Mouse (Mus musculus): ENCODE data around the gene Klhl42. TPM values are rescaled to one million over a fixed set of nuclear protein-coding genes. Genes with fewer than 3 reads are reported as not detected.

Klhl42 gene
- polyA plus RNA-seq (2012; rRNA removed), result 2.6 and 3.5 TPM in 2 replicates

GRCm38 (mm10) chr6:147091136-147092120, at the start of gene Klhl42:
Gene Klhl42 (plus strand): TSS chr6:147091379.

DNA sequence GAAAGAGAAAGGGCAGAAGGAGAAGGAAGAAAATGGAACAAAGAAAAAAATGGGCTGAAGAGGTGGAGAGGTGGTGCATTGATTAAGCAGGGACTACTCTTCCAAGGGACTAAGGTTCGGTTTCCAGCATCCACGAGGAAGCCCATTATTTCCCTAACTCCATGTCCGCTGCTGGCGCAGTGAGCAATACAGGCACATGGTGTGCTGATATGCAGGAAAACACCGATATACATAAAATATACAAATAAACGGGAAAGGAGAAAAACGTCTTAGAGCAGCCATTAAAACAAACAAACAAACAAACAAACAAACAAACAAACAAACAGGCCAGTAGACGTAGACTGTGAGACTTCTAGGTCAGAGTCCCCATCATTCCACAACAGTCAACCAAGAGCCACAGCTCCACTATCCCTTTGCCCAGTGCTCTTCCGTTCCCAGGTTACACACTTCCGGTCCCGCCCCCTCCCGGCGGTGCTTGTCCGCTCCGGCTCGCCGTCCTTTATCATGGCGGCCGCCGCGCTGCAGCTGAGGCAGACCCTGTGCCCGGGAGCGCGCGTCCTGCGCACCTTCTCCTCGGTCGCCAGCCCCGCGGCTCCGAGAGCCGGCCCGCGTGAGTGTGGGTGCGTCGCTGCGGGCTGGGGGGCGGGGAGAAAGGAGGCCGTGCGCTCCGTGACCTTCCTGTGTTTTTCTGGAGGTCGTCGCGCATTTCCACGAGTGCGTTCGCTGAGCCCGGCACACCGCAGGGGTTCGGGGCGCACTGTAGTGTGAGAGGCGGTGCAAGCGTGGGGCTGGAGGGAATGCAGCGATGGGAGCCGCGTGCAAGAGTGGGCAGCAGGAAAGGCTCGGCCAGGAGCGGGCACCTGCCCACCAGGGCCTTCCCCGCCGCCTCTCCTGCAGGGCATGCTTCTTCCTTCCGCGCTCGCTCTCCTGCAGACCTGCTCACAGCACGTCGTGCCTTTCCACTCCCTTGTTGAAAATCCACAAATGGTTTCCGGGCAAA, 48.6 kb upstream of the Klhl42 start, which contains the start of gene Mrps35:
Gene Mrps35, plus strand, starts transcription at position 474 of the 1,000 bp plus-strand sequence.

GRCm38 (mm10) chr6:147086594-147087225, 4.5 kb upstream of the Klhl42 start, which contains the start of gene Mansc4:
Gene Mansc4 (minus strand): TSS chr6:147087032.

Other genes with a start within 250 kb of the Klhl42 start
- gene Smco2, start 241.3 kb upstream of the Klhl42 start, polyA plus RNA-seq (2012; rRNA removed), result not detected in 2 replicates
- gene Ppfibp1, start 202.9 kb upstream of the Klhl42 start, polyA plus RNA-seq (2012; rRNA removed), result 3.4 and 4.8 TPM in 2 replicates
- not detected in 2 replicates for gene 1700034J05Rik, start 137.0 kb upstream of the Klhl42 start, polyA plus RNA-seq (2012; rRNA removed)
- gene Rep15, start 58.8 kb upstream of the Klhl42 start, polyA plus RNA-seq (2012; rRNA removed), result 8.3 and 10.0 TPM in 2 replicates
- gene Mrps35, start 48.6 kb upstream of the Klhl42 start, polyA plus RNA-seq (2012; rRNA removed), result 2.8 and 5.3 TPM in 2 replicates
- 0.73 and 1.2 TPM in 2 replicates for gene Mansc4, start 4.3 kb upstream of the Klhl42 start, polyA plus RNA-seq (2012; rRNA removed)
- 3.0 and 4.2 TPM in 2 replicates for gene Pthlh, start 172.8 kb downstream of the Klhl42 start, polyA plus RNA-seq (2012; rRNA removed)

Measured in stomach, adult 2 months (tissue).